ENCODE assay signal across 12 mouse cellular contexts in the genomic region with DNA sequence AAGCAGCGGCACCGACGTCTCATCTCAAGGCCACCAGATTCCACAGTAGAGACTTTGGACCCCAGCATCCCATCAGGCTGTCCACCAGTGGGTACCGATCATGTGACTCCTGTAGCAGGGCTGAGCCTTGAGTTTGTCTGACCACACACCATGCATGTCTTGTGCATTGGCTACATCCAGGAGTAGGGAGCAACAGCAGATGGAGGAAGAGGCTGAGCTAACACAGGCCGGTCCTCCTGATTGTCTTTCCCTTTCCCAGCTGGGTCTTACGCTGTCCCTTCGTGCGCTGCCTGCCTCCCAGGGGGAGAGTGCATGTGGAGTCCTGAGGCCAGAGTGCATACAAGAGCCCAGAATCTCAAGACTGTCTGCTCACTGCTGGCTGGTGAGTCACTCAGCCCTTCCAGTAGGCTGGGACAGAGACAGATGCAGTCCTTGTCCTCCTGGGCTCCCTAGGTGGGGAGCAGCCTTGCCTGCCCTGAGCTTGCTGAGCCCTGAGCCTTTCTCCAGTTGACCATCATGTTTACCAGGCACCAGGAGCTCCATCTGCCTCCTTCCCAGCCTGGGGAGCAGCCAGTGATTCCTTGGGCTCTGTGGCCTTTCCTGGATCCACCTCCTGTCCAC.
DNase-seq lines count a peak whose midpoint lies in the region; ATAC-seq and TF ChIP-seq lines count a peak whose summit lies in the region.
"Had no signal": no experiment of that assay in that cellular context is flagged by ENCODE, and none has a peak within 500 bp of the region (broad histone marks: within the 10 kb centered on the region; RNA-seq: fewer than 3 reads in every experiment).

No protein-coding gene starts in this region.

- TF ChIP-seq POLR2A in cortical plate, adult 2 months (IDR thresholded peaks at IDR 0.05; ENCODE audit: extremely low read depth, insufficient read depth, low read length), result no peak
- no peak for TF ChIP-seq POLR2A in thymus, adult 2 months (IDR thresholded peaks at IDR 0.05; ENCODE audit: control insufficient read depth, extremely low read depth, insufficient read depth, low read length, poor library complexity)

- no peak overlapping the region for H3K4me2 ChIP-seq in forebrain, embryonic 12.5 days
- H3K4me2 ChIP-seq in forebrain, embryonic 13.5 days, result no peak overlapping the region
- H3K4me2 ChIP-seq: limb, embryonic 13.5 days; lung, embryonic 15.5 days; midbrain, embryonic 11.5 days; neural tube, embryonic 12.5 days had no signal

- H3K36me3 ChIP-seq in forebrain, embryonic 12.5 days (replicated peaks), result peaks cover 17% of the 10 kb centered on the region
- peaks cover 38% of the 10 kb centered on the region for H3K36me3 ChIP-seq in forebrain, embryonic 13.5 days (ENCODE audit: poor library complexity, severe bottlenecking)
- no peaks in the 10 kb centered on the region for H3K36me3 ChIP-seq in thymus, adult 2 months (ENCODE audit: control insufficient read depth, insufficient read depth, low read length)
- H3K36me3 ChIP-seq: lung, embryonic 15.5 days had no signal

- peak; percentile 56 for DNase-seq in kidney, adult 11 months
- no peak for DNase-seq in kidney, adult 9 months
- DNase-seq in MN1 (ENCODE audit: low spot score), result peak; percentile 58
- DNase-seq in thymus, adult 2 months, result no peak
- DNase-seq: thymus, postnatal 36 days had no signal

- H3K4me1 ChIP-seq in forebrain, embryonic 12.5 days, result peaks cover 10% of the 10 kb centered on the region
- H3K4me1 ChIP-seq in forebrain, embryonic 13.5 days, result peaks cover 19% of the 10 kb centered on the region
- peaks cover 12% of the 10 kb centered on the region for H3K4me1 ChIP-seq in cortical plate, adult 2 months (ENCODE audit: control insufficient read depth, insufficient read depth, low read length)
- peaks cover 3% of the 10 kb centered on the region for H3K4me1 ChIP-seq in thymus, adult 2 months (replicated peaks; ENCODE audit: control insufficient read depth, insufficient read depth, low read length)

- H3K9me3 ChIP-seq in forebrain, embryonic 12.5 days, result no peaks in the 10 kb centered on the region
- no peaks in the 10 kb centered on the region for H3K9me3 ChIP-seq in forebrain, embryonic 13.5 days (replicated peaks)
- H3K9me3 ChIP-seq: limb, embryonic 13.5 days; lung, embryonic 15.5 days; neural tube, embryonic 12.5 days had no signal

- TF ChIP-seq CTCF in cortical plate, adult 2 months (IDR thresholded peaks at IDR 0.05; ENCODE audit: extremely low read depth, insufficient read depth, low read length), result no peak
- TF ChIP-seq CTCF in thymus, adult 2 months (IDR thresholded peaks at IDR 0.05; ENCODE audit: borderline replicate concordance, control insufficient read depth, extremely low read depth, insufficient read depth, low read length, poor library complexity), result no peak

- 93% methylated on average over 8 of the region's 8 CpGs for WGBS in forebrain, embryonic 12.5 days
- 92% methylated on average over 8 of the region's 8 CpGs for WGBS in forebrain, embryonic 13.5 days
- 97% methylated on average over 8 of the region's 8 CpGs for WGBS in thymus, adult 2 months

- no peak for ATAC-seq in forebrain, embryonic 12.5 days (ENCODE audit: low FRiP score)
- ATAC-seq in forebrain, embryonic 13.5 days, result no peak

- no peak overlapping the region for H3K9ac ChIP-seq in forebrain, embryonic 12.5 days
- H3K9ac ChIP-seq in forebrain, embryonic 13.5 days, result no peak overlapping the region
- H3K9ac ChIP-seq: limb, embryonic 13.5 days; lung, embryonic 15.5 days; neural tube, embryonic 12.5 days had no signal

- H3K4me3 ChIP-seq in forebrain, embryonic 12.5 days (replicated peaks), result no peak overlapping the region
- no peak overlapping the region for H3K4me3 ChIP-seq in forebrain, embryonic 13.5 days
- H3K4me3 ChIP-seq in cortical plate, adult 2 months (ENCODE audit: insufficient read depth, low read length), result no peak overlapping the region
- no peak overlapping the region for H3K4me3 ChIP-seq in thymus, adult 2 months (ENCODE audit: control insufficient read depth, insufficient read depth, low read length)
- H3K4me3 ChIP-seq: limb, embryonic 13.5 days; lung, embryonic 15.5 days; neural tube, embryonic 12.5 days had no signal

- 0 out of 2 replicates have a peak overlapping the region, but pooled peaks have one; percentile 19 for H3K27ac ChIP-seq in forebrain, embryonic 12.5 days
- H3K27ac ChIP-seq in forebrain, embryonic 13.5 days, result no peak overlapping the region
- H3K27ac ChIP-seq in cortical plate, adult 2 months (ENCODE audit: insufficient read depth, low read length), result peak overlapping the region; percentile 67
- H3K27ac ChIP-seq in thymus, adult 2 months (ENCODE audit: control insufficient read depth, insufficient read depth, low read length), result no peak overlapping the region
- H3K27ac ChIP-seq: limb, embryonic 13.5 days; neural tube, embryonic 12.5 days had no signal

- H3K27me3 ChIP-seq in forebrain, embryonic 12.5 days, result no peaks in the 10 kb centered on the region
- no peaks in the 10 kb centered on the region for H3K27me3 ChIP-seq in forebrain, embryonic 13.5 days
- no peaks in the 10 kb centered on the region for H3K27me3 ChIP-seq in thymus, adult 2 months (ENCODE audit: control insufficient read depth, insufficient read depth, low read length)
- H3K27me3 ChIP-seq: limb, embryonic 13.5 days; lung, embryonic 15.5 days; neural tube, embryonic 12.5 days had no signal

Comparison
In these comparisons a context has a peak if more than half of its experiments do, and no peak if none do; other contexts are left out.
1. H3K27ac ChIP-seq: peak in forebrain, embryonic 12.5 days (single experiment) and cortical plate, adult 2 months (single experiment); none in forebrain, embryonic 13.5 days (single experiment) and thymus, adult 2 months (single experiment).
2. DNase-seq: peak in kidney, adult 11 months (single experiment) and MN1 (single experiment); none in kidney, adult 9 months (single experiment) and thymus, adult 2 months (single experiment).